Mouse (Mus musculus) embryonic facial prominence, embryonic 12.5 days (tissue): Measurements from ENCODE around the gene Mrpl54. TPM values are rescaled to one million over a fixed set of nuclear protein-coding genes. Genes with fewer than 3 reads are reported as not detected.
"Not testable (repeated sequence)": the region's sequence is repeated elsewhere in the genome, so short reads cannot be mapped to it uniquely, and the experiment has no call there.

ENCODE experiments used
- ATAC-seq: fragments of 200-750 bp; cut with Nextera tagmentation; 2 replicates; pipeline ENCODE4 v1.8.0; 2017; ENCODE audit not compliant: insufficient number of reproducible peaks, insufficient read depth, low FRiP score, low TSS enrichment
- H3K27ac ChIP-seq: fragments of 300-500 bp; sonication (generic); 2 replicates; pipeline ENCODE4 v1.5.1; 2016; ENCODE audit warnings: mild to moderate bottlenecking
- H3K27me3 ChIP-seq: fragments of 300-500 bp; sonication (generic); 2 replicates; pipeline ENCODE4 v1.6.1; 2016; ENCODE audit warnings: mild to moderate bottlenecking, moderate library complexity
- H3K36me3 ChIP-seq: fragments of 300-500 bp; sonication (generic); 2 replicates; pipeline ENCODE4 v1.6.1; 2016; ENCODE audit warnings: mild to moderate bottlenecking
- H3K4me1 ChIP-seq: fragments of 300-500 bp; sonication (generic); 2 replicates; pipeline ENCODE4 v1.6.1; 2016
- H3K4me2 ChIP-seq: fragments of 300-500 bp; sonication (generic); replicated peaks from 2 replicates; pipeline ENCODE4 v1.6.1; 2016; ENCODE audit warnings: mild to moderate bottlenecking, moderate library complexity
- H3K4me3 ChIP-seq: fragments of 300-500 bp; sonication (generic); 2 replicates; pipeline ENCODE4 v1.5.1; 2016; ENCODE audit warnings: mild to moderate bottlenecking
- H3K9ac ChIP-seq: fragments of 300-500 bp; sonication (generic); 2 replicates; pipeline ENCODE4 v1.6.1; 2016; ENCODE audit warnings: mild to moderate bottlenecking, moderate library complexity
- H3K9me3 ChIP-seq: fragments of 300-500 bp; sonication (generic); 2 replicates; pipeline ENCODE4 v1.6.1; 2016; ENCODE audit warnings: mild to moderate bottlenecking, moderate library complexity
- WGBS: fragments of 180-500 bp; shearing (Covaris S2); methylation state at CpG from one replicate; pipeline ENCODE4 v1.1.7; 2016; 5-methylcytosine and 5-hydroxymethylcytosine counted together
- polyA plus RNA-seq: library from polyadenylated mRNA; unstranded; fragments of >200 nt; fragmentation: Nextera tagmentation; extraction: Ambion mirVana; gene quantifications from 2 replicates; pipeline ENCODE4 v1.2.1, GENCODE M21; 2016

Gene Mrpl54
- polyA plus RNA-seq, 1 experiment from 2014 or later: 194 TPM

DNA sequence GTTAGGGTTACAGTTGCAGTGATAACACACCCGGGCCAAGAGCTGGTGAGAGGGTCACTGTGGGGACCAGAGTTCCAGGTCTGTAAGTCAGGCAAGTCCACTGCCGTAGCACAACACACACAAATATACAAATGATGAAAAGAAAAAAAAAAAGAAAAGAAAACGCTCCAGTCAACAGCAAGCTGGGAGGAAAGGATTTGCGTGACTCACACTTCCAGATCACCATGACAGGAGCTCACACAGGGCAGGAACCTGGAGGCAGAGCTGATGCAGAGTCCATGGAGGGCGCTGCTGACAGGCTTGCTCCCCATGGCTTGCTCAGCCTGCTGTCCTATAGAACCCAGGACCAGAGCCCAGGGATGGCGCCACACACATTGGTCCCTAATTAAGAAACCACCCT, 32.5 kb downstream of the Mrpl54 start:
- Histone ChIP-seq H3K4me1 (peaks cover 12% of the 10 kb centered on the region), H3K36me3 (no peaks in the 10 kb centered on the region), H3K4me2 (no peak overlapping the region), H3K27me3 (peaks cover 42% of the 10 kb centered on the region), H3K9me3 (no peaks in the 10 kb centered on the region), H3K27ac (no peak overlapping the region), H3K9ac (no peak overlapping the region), H3K4me3 (no peak overlapping the region)
- 82% methylated on average over 6 of the region's 6 CpGs for WGBS
- no peak for ATAC-seq

DNA sequence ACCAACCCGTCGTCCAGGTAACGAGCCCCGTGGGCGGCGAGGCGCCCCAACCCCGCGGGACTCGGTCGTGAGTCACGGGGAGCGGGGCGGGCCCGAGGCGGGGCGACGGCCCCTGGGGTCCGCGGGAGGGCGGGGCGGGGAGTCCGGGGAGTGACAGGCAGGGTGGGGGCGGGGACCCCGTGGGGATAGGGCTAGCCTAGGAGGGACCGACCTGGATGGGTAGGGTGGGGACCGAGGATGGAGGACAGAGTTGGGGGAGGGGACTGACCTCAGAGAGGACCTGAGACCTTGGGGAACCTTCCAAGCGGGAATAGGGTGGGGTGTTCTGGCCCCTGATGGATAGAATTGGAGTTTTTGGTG, 33.5 kb downstream of the Mrpl54 start:
- Histone ChIP-seq H3K4me3 (peak overlapping the region; percentile 71), H3K27me3 (peaks cover 41% of the 10 kb centered on the region), H3K36me3 (no peaks in the 10 kb centered on the region), H3K9ac (peak overlapping the region; percentile 67), H3K4me1 (peaks cover 12% of the 10 kb centered on the region), H3K9me3 (no peaks in the 10 kb centered on the region), H3K4me2 (peak overlapping the region; percentile 79), H3K27ac (no peak overlapping the region)
- under 1% methylated on average over 28 of the region's 28 CpGs for WGBS
- 0 out of 2 replicates have a peak, but pooled peaks have one; percentile 37 for ATAC-seq

DNA sequence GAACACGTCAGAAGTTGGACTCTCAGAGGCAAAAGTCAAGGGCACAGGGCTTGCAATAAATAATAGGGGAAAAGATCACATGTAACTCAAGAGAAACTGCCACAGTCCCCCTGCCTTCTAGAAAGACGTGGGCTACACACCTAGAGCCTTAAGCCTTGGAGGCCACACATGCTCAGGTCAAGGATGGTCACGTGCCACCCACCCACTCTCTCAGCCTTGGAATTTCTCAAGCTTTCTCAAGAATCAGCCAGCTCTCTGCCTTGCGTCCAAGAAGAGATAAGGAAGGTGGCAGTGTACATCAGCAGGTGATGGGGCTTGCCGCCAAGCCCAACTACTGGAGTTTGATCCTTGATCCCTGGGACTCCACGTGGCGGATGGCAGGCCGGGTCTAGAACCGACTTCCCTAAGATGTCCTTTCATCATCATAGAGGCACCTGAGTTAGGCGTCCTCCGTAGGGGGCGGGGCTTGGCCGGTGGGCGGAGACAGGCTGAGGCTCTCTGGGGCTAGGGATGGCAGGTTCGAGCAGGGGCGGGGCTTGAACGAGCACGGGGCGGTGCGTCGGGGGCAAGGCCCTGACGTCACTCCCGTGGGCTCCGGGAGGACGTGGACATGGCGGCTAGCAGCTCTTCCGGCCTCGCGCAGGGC, 34.0 kb downstream of the Mrpl54 start, which contains the start of gene Zfr2:
TSS of gene Zfr2 (plus strand) at position 576 of the 646 bp plus-strand sequence.
- H3K27ac ChIP-seq: no peak within 1 kb of the TSS
- H3K9ac ChIP-seq: peak within 1 kb of the TSS; percentile 67
- H3K36me3 ChIP-seq: no peaks in the 10 kb centered on the region
- H3K4me1 ChIP-seq: peaks cover 12% of the 10 kb centered on the region
- H3K4me2 ChIP-seq: peak within 1 kb of the TSS; percentile 79
- 8% methylated on average over 29 of the region's 29 CpGs for WGBS
- H3K27me3 ChIP-seq: peaks cover 36% of the 10 kb centered on the region
- peak; percentile 38; the same call in 1 of the 2 replicates for ATAC-seq
- no peaks in the 10 kb centered on the region for H3K9me3 ChIP-seq
- peak within 1 kb of the TSS; percentile 71 for H3K4me3 ChIP-seq

DNA sequence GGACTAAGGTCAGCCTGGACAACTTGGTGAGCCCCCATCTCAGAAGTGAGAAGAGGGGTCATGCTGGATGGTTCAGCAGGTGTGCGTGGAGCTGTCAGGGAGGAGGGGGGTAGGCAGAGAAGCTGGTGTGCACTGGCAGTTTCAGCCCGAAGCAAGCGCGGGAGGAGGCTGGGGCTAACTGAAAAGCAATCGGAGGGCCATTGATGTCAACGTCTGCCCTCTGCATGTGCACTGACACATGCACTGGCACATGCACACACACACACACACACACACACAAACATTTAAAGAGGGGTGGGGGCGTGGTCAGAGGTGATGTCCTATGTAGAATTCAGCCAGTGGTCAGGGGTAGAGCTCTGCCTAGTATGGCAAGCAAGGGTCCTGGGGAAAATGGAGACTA, 35.3 kb downstream of the Mrpl54 start:
- H3K9me3 ChIP-seq: no peaks in the 10 kb centered on the region
- H3K4me1 ChIP-seq: peaks cover 12% of the 10 kb centered on the region
- 53% methylated on average over 7 of the region's 7 CpGs for WGBS
- no peak overlapping the region for H3K27ac ChIP-seq
- H3K36me3 ChIP-seq: no peaks in the 10 kb centered on the region
- H3K4me3 ChIP-seq: no peak overlapping the region
- H3K9ac ChIP-seq: no peak overlapping the region
- no peak for ATAC-seq
- 0 out of 2 replicates have a peak overlapping the region, but pooled peaks have one; percentile 23 for H3K4me2 ChIP-seq
- H3K27me3 ChIP-seq: peaks cover 36% of the 10 kb centered on the region

DNA sequence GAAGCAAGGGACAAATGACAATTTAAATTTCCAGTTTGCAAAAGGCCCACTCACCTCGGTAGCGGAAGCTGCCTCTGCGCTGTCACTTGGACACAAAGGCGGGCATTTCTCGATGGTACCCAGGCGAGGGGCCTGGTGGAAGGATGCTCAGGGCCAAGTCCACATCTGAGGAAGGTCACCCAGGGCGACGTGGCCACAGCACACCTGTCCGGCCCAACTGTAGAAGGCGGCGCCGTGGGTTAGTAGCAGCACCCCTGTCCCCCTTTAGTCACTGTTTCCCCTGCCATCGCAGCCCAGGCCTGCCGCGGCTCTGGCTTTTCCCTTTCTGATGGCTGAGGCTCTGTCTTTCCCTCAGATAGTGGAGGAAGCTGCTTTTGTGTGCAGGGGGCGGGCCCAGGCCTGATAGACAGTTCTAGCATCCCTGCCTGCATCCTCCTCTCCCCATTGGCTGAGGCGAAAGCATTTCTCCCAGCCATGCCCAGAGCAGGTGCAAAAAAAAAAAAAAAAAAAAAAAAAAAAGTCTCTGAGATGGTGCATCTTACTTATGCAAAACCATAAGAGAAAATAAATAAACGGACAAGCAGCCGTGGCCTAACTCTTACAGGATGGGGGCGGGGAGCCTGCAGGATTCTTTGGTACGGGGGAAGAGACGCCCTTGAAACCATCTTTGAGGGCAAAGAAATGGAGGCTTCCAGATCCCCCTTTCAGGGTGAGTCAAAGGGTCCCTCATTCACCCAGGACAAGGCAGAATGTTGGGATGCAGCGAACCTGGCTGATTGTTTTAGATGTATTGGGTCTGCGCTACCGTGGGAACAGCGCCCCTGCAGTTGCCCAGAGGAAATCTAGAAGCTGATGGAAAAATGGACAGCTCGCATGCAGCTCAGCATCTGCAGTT, 36.0 kb downstream of the Mrpl54 start, which contains the start of gene Atcay:
TSS of gene Atcay (minus strand) at position 396 of the 895 bp plus-strand sequence.
- Histone ChIP-seq H3K36me3 (no peaks in the 10 kb centered on the region), H3K9me3 (no peaks in the 10 kb centered on the region), H3K4me1 (peaks cover 12% of the 10 kb centered on the region), H3K4me2 (peak within 1 kb of the TSS; percentile 45), H3K4me3 (peak within 1 kb of the TSS; percentile 29), H3K27me3 (peaks cover 36% of the 10 kb centered on the region), H3K9ac (peak within 1 kb of the TSS; percentile 37; the same call in 1 of the 2 replicates), H3K27ac (no peak within 1 kb of the TSS)
- ATAC-seq: peak; percentile 42; the same call in 1 of the 2 replicates
- WGBS: 9% methylated on average over 27 of the region's 27 CpGs

DNA sequence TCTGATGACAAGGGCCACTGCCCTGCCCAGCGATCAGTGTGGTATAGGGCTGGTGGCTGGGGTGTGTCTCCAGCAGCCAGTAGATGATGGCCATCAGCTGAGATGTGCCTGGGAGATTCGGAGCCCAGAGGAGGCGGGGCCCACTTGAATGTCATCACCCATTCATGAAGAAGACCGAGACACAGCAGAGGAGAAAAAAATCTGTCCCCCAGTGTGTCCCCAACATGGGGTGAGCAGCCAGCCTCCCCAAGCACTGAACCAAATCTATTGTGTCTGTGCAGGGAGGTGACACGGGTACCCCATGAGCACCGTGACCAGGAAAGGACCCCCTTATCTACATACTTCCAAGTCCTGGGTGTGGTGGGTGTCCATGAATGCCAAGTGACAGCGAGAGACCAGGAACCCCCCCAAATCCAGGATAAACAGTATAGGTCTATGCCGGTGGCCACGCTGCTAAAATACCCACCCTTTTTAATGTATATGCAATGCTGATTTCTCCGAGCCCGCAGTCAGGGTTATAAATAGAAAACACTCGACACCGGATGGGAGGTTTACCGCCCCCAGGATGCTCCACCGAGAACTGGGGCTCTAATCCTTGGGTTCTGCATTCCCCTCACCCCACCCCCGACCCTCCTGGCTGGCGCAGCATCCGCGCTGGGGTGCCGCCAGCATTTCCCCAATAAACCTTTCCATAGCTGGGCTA, 36.8 kb downstream of the Mrpl54 start:
- peak overlapping the region; percentile 37; the same call in 1 of the 2 replicates for H3K9ac ChIP-seq
- WGBS: 13% methylated on average over 20 of the region's 20 CpGs

DNA sequence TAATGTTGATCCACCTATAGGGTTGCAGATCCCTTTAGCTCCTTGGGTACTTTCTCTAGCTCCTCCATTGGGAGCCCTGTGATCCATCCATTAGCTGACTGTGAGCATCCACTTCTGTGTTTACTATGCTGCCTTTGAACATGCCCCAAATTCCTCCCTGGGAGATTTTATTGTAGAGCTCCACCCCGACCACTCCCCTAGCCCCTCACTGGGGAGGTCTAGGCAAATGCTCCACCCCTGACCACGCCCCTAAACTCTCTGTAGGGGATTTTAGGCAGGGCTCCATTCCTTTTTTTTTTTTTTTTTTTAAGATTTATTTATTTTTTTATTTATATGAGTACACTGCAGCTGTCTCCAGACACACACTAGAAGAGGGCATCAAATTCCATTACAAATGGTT, 43.0 kb downstream of the Mrpl54 start:
- H3K27ac ChIP-seq, H3K27me3 ChIP-seq: not testable (repeated sequence)
- WGBS: 76% methylated on average over 2 of the region's 2 CpGs

More for the DNA sequence above, 36.8 kb downstream of the Mrpl54 start:
- Histone ChIP-seq H3K36me3 (no peaks in the 10 kb centered on the region), H3K9me3 (no peaks in the 10 kb centered on the region), H3K4me3 (peak overlapping the region; percentile 29), H3K27ac (no peak overlapping the region), H3K4me2 (peak overlapping the region; percentile 45), H3K27me3 (peaks cover 36% of the 10 kb centered on the region), H3K4me1 (peaks cover 12% of the 10 kb centered on the region)
- no peak for ATAC-seq

DNA sequence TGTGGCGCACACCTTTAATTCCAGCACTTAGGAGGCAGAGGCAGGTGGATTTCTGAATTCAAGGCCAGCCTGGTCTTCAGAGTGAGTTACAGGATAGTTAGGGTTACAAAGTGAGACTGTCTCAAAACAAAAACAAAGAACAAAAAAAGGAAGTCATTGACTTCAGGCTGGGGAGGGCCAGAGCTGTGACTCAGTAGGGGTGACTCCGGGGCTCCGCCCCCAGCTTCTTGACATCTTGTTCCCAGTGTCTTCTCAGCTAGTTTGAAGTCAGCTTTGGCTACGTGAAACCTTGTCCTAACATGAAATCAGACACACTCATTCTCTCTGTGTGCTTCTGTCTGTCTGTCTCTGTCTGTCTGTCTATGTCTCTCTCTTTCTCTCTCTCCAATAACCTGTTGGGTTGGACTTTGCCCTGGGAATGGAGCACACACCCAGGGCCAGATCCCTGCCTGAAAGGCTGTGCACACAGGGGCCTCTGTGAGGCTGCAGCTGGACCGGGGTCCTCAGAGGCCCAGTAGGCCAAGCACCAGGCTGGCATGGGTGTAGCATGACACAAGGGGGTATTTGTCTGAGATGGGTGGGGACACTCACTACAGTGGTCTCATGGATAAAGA, 45.2 kb downstream of the Mrpl54 start:
- 89% methylated on average over 5 of the region's 5 CpGs for WGBS
- H3K9ac ChIP-seq: no peak overlapping the region
- ATAC-seq: no peak
- H3K27me3 ChIP-seq: no peaks in the 10 kb centered on the region
- no peaks in the 10 kb centered on the region for H3K9me3 ChIP-seq
- H3K4me1 ChIP-seq: no peaks in the 10 kb centered on the region
- no peak overlapping the region for H3K27ac ChIP-seq
- no peaks in the 10 kb centered on the region for H3K36me3 ChIP-seq
- H3K4me3 ChIP-seq: no peak overlapping the region
- no peak overlapping the region for H3K4me2 ChIP-seq

More for the DNA sequence above, 43.0 kb downstream of the Mrpl54 start:
- not testable (repeated sequence) for H3K9me3 ChIP-seq, H3K36me3 ChIP-seq, H3K4me2 ChIP-seq, H3K9ac ChIP-seq, ATAC-seq, H3K4me3 ChIP-seq, H3K4me1 ChIP-seq

DNA sequence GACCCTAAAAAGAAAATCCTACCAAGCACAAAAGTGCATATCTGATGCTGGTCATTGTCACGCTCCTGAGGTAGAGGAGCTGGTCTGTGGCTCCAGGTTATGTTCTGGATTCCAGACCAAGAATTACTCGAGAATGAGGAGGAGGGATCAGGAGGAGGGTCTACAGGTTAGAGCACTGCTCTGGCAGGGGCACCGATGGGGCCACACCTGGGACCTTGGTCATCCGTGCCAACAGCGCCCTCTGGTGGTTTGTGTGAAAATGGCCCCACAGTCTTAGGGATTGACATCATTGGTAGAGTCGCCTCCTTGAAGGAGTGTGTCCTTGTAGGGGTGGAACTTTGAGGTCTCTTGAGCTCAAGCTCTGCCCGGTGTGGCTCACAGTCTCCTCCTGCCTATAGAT, 48.8 kb downstream of the Mrpl54 start:
- no peak overlapping the region for H3K4me3 ChIP-seq
- H3K27ac ChIP-seq: no peak overlapping the region
- no peak overlapping the region for H3K9ac ChIP-seq
- ATAC-seq: 0 out of 2 replicates have a peak, but pooled peaks have one; percentile 41
- no peaks in the 10 kb centered on the region for H3K36me3 ChIP-seq
- 36% methylated on average over 7 of the region's 7 CpGs for WGBS
- no peaks in the 10 kb centered on the region for H3K27me3 ChIP-seq
- no peaks in the 10 kb centered on the region for H3K4me1 ChIP-seq
- no peak overlapping the region for H3K4me2 ChIP-seq
- H3K9me3 ChIP-seq: no peaks in the 10 kb centered on the region

DNA sequence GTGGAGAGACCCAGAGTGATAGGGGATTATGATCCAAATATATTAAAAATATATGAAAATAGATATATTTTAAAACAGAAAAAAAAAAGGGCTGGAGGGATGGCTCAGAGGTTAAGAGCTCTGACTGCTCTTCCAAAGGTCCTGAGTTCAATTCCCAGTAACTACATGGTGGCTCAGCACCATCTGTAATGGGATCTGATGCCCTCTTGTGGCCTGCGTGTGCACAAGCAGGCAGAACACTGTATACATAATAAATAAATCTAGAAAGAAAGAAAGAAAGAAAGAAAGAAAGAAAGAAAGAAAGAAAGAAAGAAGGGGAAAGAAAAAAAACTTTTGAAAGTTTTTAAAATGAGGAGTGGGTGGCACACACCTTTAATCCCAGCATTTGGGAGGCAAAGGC, 49.5 kb downstream of the Mrpl54 start:
- not testable (repeated sequence) for H3K4me3 ChIP-seq, H3K4me2 ChIP-seq, H3K27ac ChIP-seq, H3K36me3 ChIP-seq, H3K27me3 ChIP-seq, H3K9me3 ChIP-seq, ATAC-seq, H3K4me1 ChIP-seq, H3K9ac ChIP-seq
- WGBS: 22% methylated on average over 1 of the region's 1 CpGs

DNA sequence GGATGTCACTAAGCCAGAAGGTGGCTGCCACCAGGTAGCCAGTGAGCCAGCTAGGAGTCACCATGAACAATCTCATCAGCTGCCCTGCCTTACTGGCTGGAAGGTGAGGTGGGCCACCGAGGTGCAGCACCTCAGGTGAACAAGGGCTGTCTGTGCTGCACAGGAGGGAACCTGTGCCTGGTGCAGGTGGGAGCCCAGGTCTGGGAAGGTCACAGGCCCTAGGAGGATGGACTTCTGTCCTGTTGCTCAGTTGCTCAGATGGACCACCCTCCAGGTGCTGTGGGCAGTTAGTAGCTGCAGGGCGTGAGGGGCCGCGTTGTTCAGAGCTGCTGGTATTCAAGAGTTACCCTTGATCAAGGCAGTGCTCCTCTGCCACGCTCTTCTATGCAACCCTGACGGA, 49.9 kb downstream of the Mrpl54 start:
- no peak overlapping the region for H3K4me3 ChIP-seq
- H3K27ac ChIP-seq: no peak overlapping the region
- H3K36me3 ChIP-seq: no peaks in the 10 kb centered on the region
- WGBS: 81% methylated on average over 6 of the region's 6 CpGs
- no peak overlapping the region for H3K9ac ChIP-seq
- H3K9me3 ChIP-seq: peaks cover 3% of the 10 kb centered on the region; the same call in 1 of the 2 replicates
- ATAC-seq: no peak
- H3K4me2 ChIP-seq: no peak overlapping the region
- H3K4me1 ChIP-seq: no peaks in the 10 kb centered on the region
- no peaks in the 10 kb centered on the region for H3K27me3 ChIP-seq
